Mouse (Mus musculus): ENCODE results near the gene Ank3. TPM values are rescaled to one million over a fixed set of nuclear protein-coding genes. Genes with fewer than 3 reads are reported as not detected.

The Ank3 gene
- polyA plus RNA-seq, 1 experiment, result 9.3 TPM

DNA sequence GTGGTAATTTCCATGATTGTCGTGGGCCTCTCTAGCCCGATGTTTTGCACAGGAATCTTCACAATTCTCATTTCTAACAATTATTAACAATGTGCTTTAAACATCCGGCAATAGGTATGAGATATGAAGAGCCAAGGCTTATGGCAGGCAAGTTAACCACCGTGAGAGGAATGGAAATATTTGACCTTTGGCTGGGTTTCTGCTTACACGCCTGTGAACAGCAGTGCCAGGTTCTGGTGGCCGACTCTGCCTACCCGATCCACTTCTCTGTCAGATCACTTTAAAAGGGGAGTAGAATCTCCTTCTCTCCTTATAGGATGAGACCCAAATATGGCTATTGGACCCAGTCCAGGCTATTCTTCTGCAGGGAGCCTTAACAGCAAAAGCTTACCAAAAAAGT lies 540.6 kb downstream of the Ank3 start:
- Histone ChIP-seq H3K4me1 (ENCODE audit: control insufficient read depth, insufficient read depth, low read length) (no peaks in the 10 kb centered on the region), H3K4me3 (replicated peaks; ENCODE audit: control insufficient read depth, low read depth, low read length) (no peak overlapping the region), H3K27ac (ENCODE audit: control insufficient read depth, insufficient read depth, low read depth, low read length, poor library complexity) (no peak overlapping the region)
- WGBS, result 83% methylated on average over 7 of the region's 7 CpGs
- TF ChIP-seq CTCF (IDR thresholded peaks at IDR 0.05; ENCODE audit: control insufficient read depth, insufficient read depth, low read length) (no peak), POLR2A (IDR thresholded peaks at IDR 0.05; ENCODE audit: borderline replicate concordance, control insufficient read depth, low read depth, low read length) (no peak)

DNA sequence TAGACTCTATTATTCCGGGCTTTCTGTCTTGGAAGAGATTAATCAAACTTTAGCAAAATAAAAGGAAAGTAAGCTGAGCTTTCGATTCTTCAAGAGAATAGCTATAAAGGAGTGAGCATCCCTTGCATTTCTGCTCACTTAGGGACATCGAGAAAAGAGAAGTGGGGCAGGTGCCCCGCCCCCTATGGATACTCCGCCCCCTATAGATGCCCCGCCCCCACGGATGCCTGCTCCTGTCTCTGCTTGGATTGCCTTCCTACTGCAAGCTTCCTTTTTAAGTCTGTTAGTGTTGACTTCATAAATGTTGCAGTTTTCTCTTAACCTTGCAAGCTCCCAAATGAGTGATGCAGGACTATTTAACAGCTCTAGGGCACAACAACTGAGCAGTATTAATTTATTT lies 541.4 kb downstream of the Ank3 start:
- 61% methylated on average over 7 of the region's 7 CpGs for WGBS
- TF ChIP-seq POLR2A (IDR thresholded peaks at IDR 0.05; ENCODE audit: borderline replicate concordance, control insufficient read depth, low read depth, low read length) (no peak), CTCF (IDR thresholded peaks at IDR 0.05; ENCODE audit: control insufficient read depth, insufficient read depth, low read length) (no peak)
- Histone ChIP-seq H3K4me1 (ENCODE audit: control insufficient read depth, insufficient read depth, low read length) (no peaks in the 10 kb centered on the region), H3K4me3 (replicated peaks; ENCODE audit: control insufficient read depth, low read depth, low read length) (no peak overlapping the region), H3K27ac (ENCODE audit: control insufficient read depth, insufficient read depth, low read depth, low read length, poor library complexity) (no peak overlapping the region)

DNA sequence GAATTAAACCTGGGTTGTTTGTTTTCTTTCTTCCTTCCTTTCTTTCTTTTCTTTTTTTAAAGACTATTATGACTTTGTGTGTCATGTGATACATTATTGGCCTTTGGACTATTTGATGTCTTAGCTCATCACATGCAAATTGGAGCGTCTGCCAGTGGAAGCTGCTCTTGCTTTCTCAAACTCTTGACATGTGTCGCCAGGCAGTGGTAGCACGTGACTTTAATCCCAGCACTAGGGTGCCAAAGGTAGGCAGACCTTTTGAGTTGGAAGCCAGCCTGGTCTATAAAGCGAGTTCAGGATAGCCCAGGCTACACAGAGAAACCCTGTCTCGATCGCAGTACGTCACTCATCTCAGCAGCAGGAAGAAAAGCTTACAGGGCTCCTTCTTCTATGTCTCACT lies 542.4 kb downstream of the Ank3 start:
- 83% methylated on average over 7 of the region's 7 CpGs for WGBS

DNA sequence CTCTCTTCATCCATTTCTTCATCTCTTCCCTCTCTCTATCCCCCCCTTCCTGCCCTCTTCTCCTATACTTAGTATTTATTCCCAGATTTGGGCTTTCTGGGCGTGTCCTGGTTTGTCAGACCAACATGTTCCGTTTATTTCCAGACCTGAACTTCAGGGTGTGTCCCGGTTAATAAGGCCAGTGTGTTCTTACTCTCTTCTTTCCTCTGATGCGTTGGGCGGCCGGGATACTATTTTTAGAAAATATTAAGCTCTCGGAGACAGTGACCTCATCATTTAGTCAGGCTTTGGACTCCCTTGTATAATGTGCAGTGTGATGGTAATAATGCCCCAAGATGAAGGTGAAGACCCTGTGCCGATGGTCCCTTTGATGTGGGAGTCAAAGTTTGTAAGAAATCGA lies 546.3 kb downstream of the Ank3 start:
- H3K27ac ChIP-seq (ENCODE audit: control insufficient read depth, insufficient read depth, low read depth, low read length, poor library complexity), result no peak overlapping the region
- H3K4me1 ChIP-seq (ENCODE audit: control insufficient read depth, insufficient read depth, low read length), result no peaks in the 10 kb centered on the region
- TF ChIP-seq POLR2A (IDR thresholded peaks at IDR 0.05; ENCODE audit: borderline replicate concordance, control insufficient read depth, low read depth, low read length) (no peak), CTCF (IDR thresholded peaks at IDR 0.05; ENCODE audit: control insufficient read depth, insufficient read depth, low read length) (no peak)
- H3K4me3 ChIP-seq (replicated peaks; ENCODE audit: control insufficient read depth, low read depth, low read length), result no peak overlapping the region
- 81% methylated on average over 9 of the region's 9 CpGs for whole genome bisulfite sequencing

More for the DNA sequence above, 542.4 kb downstream of the Ank3 start:
- no peak overlapping the region for H3K27ac ChIP-seq (ENCODE audit: control insufficient read depth, insufficient read depth, low read depth, low read length, poor library complexity)
- no peaks in the 10 kb centered on the region for H3K4me1 ChIP-seq (ENCODE audit: control insufficient read depth, insufficient read depth, low read length)
- no peak overlapping the region for H3K4me3 ChIP-seq (replicated peaks; ENCODE audit: control insufficient read depth, low read depth, low read length)
- TF ChIP-seq POLR2A (IDR thresholded peaks at IDR 0.05; ENCODE audit: borderline replicate concordance, control insufficient read depth, low read depth, low read length) (no peak), CTCF (IDR thresholded peaks at IDR 0.05; ENCODE audit: control insufficient read depth, insufficient read depth, low read length) (no peak)

DNA sequence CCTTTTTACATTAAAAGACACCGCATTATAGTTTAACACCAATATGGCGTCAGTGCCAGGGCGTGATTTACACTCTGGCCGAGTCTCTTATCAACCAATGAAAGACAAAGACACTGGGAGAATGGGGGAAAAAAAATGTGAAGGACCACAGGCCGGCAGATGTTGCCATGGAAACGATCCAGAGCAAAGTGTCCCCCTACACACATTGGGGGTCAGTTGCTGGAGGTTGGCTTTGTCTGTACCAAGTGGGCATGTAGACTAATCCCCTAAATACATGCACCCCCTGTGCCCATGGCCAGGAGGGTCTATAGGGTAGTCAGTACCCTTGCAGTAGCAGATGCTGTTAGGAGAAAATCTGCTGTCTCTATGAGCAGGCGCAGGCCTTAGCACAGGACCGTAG lies 547.3 kb downstream of the Ank3 start:
- no peak for TF ChIP-seq POLR2A (IDR thresholded peaks at IDR 0.05; ENCODE audit: borderline replicate concordance, control insufficient read depth, low read depth, low read length)
- TF ChIP-seq CTCF (IDR thresholded peaks at IDR 0.05; ENCODE audit: control insufficient read depth, insufficient read depth, low read length), result no peak
- Histone ChIP-seq H3K4me1 (ENCODE audit: control insufficient read depth, insufficient read depth, low read length) (no peaks in the 10 kb centered on the region), H3K27ac (ENCODE audit: control insufficient read depth, insufficient read depth, low read depth, low read length, poor library complexity) (no peak overlapping the region), H3K4me3 (replicated peaks; ENCODE audit: control insufficient read depth, low read depth, low read length) (no peak overlapping the region)
- WGBS, result 80% methylated on average over 8 of the region's 8 CpGs

DNA sequence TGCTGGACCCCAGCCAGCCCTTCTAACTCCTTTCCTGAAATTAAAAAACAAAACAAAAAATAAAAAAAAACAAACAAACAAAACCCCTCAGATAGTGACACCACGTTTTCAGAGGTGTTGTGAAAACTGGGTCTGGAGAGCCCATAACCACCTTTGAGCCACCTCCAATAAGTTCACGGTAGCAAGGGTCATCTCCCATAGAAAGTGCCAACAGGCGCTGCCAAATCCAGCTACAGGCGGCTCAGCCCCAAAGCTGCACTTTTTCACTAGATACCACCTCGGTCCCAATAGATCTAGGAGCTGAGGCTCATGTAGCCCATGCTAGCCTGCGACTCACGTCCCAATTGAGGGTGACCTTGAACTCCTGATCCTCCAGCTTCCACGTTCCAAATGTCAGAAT lies 547.7 kb downstream of the Ank3 start:
- TF ChIP-seq POLR2A (IDR thresholded peaks at IDR 0.05; ENCODE audit: borderline replicate concordance, control insufficient read depth, low read depth, low read length) (no peak), CTCF (IDR thresholded peaks at IDR 0.05; ENCODE audit: control insufficient read depth, insufficient read depth, low read length) (no peak)
- WGBS, result 79% methylated on average over 8 of the region's 8 CpGs

DNA sequence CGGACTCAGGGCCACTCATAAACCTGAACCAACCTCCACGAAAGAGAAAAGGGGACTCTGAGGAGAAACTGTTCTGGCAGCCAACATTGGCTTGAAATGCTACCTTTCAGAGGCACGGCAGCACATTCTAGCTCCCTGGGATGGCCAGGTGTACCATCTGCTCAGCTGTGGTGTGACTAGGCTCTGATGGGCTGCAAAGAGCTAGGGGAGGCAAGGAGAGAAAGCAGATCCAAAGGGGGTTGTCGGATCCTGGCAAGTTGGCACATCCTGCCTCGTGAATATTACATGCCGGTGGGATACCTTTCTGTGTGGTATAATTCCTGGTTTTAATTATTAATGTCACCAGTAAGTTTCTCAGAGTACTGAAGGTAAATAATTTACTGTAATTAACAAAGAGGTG lies 548.5 kb downstream of the Ank3 start:
- whole genome bisulfite sequencing, result 88% methylated on average over 6 of the region's 6 CpGs
- H3K4me3 ChIP-seq (replicated peaks; ENCODE audit: control insufficient read depth, low read depth, low read length), result no peak overlapping the region
- TF ChIP-seq POLR2A (IDR thresholded peaks at IDR 0.05; ENCODE audit: borderline replicate concordance, control insufficient read depth, low read depth, low read length) (no peak), CTCF (IDR thresholded peaks at IDR 0.05; ENCODE audit: control insufficient read depth, insufficient read depth, low read length) (no peak)
- no peaks in the 10 kb centered on the region for H3K4me1 ChIP-seq (ENCODE audit: control insufficient read depth, insufficient read depth, low read length)
- H3K27ac ChIP-seq (ENCODE audit: control insufficient read depth, insufficient read depth, low read depth, low read length, poor library complexity), result no peak overlapping the region

More for the DNA sequence above, 547.7 kb downstream of the Ank3 start:
- Histone ChIP-seq H3K27ac (ENCODE audit: control insufficient read depth, insufficient read depth, low read depth, low read length, poor library complexity) (no peak overlapping the region), H3K4me3 (replicated peaks; ENCODE audit: control insufficient read depth, low read depth, low read length) (no peak overlapping the region), H3K4me1 (ENCODE audit: control insufficient read depth, insufficient read depth, low read length) (no peaks in the 10 kb centered on the region)

DNA sequence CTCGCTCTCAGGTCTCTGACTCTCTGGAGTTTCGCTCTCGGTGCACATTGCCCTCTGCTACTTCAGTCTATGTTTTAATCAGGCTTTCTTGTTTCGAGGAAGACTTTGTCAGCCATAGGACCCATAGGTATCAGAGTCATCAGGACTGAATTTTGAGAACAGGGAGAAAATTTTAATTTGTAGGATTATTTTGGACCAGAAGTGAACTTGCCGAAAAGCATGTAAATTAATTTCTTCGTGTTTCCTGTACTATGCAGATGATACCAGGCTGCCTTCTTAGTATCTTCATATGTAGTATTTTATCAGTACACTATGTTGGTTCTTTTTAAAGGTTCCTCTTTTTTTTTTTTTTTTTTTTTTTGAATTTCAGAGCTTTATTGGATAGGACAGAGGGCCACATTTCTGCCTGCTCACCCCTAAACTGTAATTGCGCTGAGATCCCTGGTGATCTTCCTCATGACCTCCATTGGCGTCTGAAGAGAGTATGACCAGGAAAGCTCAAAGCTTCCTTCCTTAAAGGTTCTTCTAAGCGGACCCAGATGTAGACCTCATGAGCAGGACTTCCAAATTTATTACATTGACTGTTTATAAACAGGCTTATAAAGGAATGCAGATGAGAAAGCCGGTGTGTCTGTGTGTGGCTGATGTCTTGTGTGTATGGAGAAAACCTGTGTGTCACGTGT lies 551.8 kb downstream of the Ank3 start:
- 79% methylated on average over 11 of the region's 11 CpGs for WGBS
- no peak overlapping the region for H3K4me3 ChIP-seq (replicated peaks; ENCODE audit: control insufficient read depth, low read depth, low read length)
- H3K4me1 ChIP-seq (ENCODE audit: control insufficient read depth, insufficient read depth, low read length), result no peaks in the 10 kb centered on the region
- no peak overlapping the region for H3K27ac ChIP-seq (ENCODE audit: control insufficient read depth, insufficient read depth, low read depth, low read length, poor library complexity)
- TF ChIP-seq CTCF (IDR thresholded peaks at IDR 0.05; ENCODE audit: control insufficient read depth, insufficient read depth, low read length), result no peak
- no peak for TF ChIP-seq POLR2A (IDR thresholded peaks at IDR 0.05; ENCODE audit: borderline replicate concordance, control insufficient read depth, low read depth, low read length)

DNA sequence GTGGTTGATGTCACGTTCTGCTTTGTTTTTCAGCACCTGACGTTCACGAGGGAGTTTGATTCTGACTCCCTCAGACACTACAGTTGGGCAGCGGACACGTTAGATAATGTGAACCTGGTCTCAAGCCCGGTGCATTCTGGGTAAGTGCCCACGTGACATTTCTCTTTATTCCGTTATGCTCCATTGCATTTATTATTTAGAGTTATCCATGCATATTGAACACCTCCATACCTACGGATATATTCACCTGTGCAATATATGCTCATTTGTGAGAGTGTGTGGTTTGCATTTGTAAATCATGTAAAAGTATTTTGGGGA lies 552.3 kb downstream of the Ank3 start:
- Histone ChIP-seq H3K4me1 (ENCODE audit: control insufficient read depth, insufficient read depth, low read length) (no peaks in the 10 kb centered on the region), H3K4me3 (replicated peaks; ENCODE audit: control insufficient read depth, low read depth, low read length) (no peak overlapping the region), H3K27ac (ENCODE audit: control insufficient read depth, insufficient read depth, low read depth, low read length, poor library complexity) (no peak overlapping the region)
- WGBS, result 80% methylated on average over 9 of the region's 9 CpGs
- TF ChIP-seq POLR2A (IDR thresholded peaks at IDR 0.05; ENCODE audit: borderline replicate concordance, control insufficient read depth, low read depth, low read length) (no peak), CTCF (IDR thresholded peaks at IDR 0.05; ENCODE audit: control insufficient read depth, insufficient read depth, low read length) (no peak)
